Mouse (Mus musculus): ENCODE results near the gene Fpgs. TPM values are rescaled to one million over a fixed set of nuclear protein-coding genes. Genes with fewer than 3 reads are reported as not detected.

Gene Fpgs
- total RNA-seq, 1 experiment from 2014 or later, result 27.0 TPM

DNA sequence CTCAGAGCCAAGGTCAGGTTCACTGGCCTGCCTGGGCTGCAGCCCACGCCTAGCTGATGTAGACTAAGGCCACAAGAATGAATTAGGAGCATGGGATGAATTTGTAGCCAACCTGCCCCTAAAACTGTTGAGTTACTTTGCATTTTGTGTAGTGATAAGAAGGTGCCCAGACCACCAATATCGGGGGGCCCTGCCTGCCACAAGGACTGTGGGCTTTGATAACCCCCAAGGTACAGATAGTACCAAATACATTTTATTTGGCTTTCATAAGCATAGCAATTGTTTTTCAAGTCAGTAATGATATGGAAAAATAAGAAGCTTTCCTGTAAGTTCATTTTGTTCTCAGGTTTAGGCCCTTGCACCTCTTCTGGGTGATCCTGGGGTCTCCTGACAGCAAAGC is 45.1 kb downstream of the Fpgs start:
- no peak for ATAC-seq (replicated peaks in 1 of 2; ENCODE audit: insufficient read depth in 1 of 2, low FRiP score in 2 of 2, low TSS enrichment in 1 of 2, low read depth in 1 of 2, poor library complexity in 2 of 2, severe bottlenecking in 2 of 2)

DNA sequence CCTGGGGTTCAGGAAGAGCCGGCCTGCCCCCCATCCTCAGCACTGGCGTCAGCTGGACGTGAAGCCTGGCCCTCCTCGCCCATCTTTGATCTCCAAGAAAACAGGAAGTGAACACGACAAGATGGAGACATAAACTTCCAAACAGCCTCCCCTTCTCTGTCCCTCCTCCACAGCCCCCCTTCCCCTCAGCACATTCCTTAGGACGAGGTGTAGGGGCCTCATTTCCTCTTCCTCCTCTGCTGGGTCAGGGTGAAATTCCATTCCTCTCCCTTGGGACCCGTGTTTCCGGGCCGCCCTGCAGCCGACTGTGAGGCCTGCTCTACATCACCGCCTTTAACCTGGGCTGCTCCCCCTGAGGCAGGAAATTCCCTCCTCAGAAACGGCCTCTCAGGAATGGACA is 48.1 kb downstream of the Fpgs start:
- ATAC-seq (replicated peaks in 1 of 2; ENCODE audit: insufficient read depth in 1 of 2, low FRiP score in 2 of 2, low TSS enrichment in 1 of 2, low read depth in 1 of 2, poor library complexity in 2 of 2, severe bottlenecking in 2 of 2), result no peak

DNA sequence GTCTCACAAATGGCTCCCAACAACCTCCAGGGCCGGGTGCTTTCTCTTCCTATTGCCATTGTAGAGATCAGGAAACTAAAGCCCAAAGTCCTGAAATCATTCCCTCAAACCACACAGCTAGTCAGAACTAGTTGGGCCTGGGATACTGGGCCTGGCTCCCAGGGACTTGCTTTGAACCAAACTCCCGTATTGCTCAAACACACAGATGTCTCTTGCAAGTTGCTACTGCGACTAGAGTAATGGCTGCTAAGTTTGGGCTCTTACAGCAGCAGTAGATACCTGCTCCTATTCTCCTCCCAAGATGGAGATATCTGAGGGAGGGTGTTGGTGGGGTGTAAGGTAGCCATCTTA is 48.6 kb downstream of the Fpgs start:
- no peak for ATAC-seq (replicated peaks in 1 of 2; ENCODE audit: insufficient read depth in 1 of 2, low FRiP score in 2 of 2, low TSS enrichment in 1 of 2, low read depth in 1 of 2, poor library complexity in 2 of 2, severe bottlenecking in 2 of 2)

DNA sequence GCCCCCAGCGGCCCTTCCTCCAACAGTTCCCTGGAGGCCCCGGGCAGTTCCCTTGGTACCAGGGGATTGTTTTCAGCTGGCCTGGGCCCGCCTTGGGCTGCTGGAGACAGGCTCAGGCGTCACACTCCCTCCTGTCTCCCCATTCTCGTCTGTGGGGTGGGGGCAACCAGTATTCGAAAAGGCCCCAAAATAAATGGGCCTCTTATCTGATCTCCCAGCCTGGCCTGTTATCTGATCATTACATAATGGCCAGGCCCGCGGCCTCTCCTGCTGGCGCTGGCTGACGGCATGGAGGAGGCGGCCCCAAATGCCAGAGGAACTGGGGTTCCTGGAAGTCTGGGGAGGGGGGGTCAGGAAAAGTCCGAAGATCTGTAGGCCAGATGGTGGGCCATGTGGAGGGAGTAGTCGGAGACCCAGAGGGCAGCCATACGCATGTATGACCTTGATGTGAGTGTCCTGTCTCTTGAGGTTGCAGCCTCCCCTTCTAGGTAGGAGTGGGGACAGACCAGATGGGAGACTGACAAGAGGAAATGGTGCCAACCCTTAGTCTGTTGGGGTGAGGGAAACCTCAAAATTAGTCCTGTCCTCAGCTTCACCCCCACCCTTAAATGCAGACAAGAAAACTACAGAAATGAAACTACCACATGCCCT is 49.1 kb downstream of the Fpgs start:
- ATAC-seq (replicated peaks in 1 of 2; ENCODE audit: insufficient read depth in 1 of 2, low FRiP score in 2 of 2, low TSS enrichment in 1 of 2, low read depth in 1 of 2, poor library complexity in 2 of 2, severe bottlenecking in 2 of 2), result peak; percentile 39 to 43

DNA sequence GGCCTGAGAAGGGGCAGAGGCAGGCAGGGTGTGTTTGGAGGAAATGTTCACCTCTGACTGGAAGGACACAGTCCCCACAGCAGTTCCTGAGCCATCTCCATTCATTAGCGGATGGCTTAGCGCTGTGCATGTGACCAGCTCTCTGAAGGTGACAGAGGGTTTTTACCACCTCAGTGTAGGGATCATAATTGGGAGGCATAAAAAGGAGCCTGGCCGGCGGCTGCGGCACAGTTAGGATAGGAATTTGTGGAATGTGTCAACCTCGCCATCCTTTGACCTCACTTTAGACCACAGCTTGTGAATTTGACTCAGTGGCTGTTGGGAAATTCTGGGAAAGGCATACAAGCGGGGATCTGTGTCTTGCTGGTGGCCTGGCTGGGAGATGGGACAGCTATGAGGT is 50.2 kb downstream of the Fpgs start:
- ATAC-seq (replicated peaks in 1 of 2; ENCODE audit: insufficient read depth in 1 of 2, low FRiP score in 2 of 2, low TSS enrichment in 1 of 2, low read depth in 1 of 2, poor library complexity in 2 of 2, severe bottlenecking in 2 of 2), result peak; percentile 6 to 23; a peak in 2 of 4 replicates

DNA sequence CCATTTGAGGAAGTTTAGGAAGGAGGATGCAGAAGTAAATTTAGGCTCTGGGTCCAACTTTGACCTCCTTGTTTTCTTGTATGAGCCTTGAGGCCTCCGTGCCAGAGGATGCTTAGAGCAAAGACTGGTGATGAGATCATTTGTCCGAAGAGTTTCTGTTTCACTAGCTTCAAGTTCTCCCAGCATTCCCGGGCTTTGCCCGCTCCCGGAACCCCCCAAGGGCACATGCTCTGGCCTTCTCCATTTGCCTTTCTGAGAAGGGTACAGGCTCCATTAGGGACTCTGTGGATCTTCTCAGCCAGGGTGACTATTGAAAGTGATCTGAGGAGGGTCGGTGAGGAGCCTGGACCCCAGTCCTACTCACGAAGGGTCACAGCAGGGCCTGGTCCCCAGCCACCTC is 56.6 kb downstream of the Fpgs start:
- ATAC-seq (replicated peaks in 1 of 2; ENCODE audit: insufficient read depth in 1 of 2, low FRiP score in 2 of 2, low TSS enrichment in 1 of 2, low read depth in 1 of 2, poor library complexity in 2 of 2, severe bottlenecking in 2 of 2), result no peak

DNA sequence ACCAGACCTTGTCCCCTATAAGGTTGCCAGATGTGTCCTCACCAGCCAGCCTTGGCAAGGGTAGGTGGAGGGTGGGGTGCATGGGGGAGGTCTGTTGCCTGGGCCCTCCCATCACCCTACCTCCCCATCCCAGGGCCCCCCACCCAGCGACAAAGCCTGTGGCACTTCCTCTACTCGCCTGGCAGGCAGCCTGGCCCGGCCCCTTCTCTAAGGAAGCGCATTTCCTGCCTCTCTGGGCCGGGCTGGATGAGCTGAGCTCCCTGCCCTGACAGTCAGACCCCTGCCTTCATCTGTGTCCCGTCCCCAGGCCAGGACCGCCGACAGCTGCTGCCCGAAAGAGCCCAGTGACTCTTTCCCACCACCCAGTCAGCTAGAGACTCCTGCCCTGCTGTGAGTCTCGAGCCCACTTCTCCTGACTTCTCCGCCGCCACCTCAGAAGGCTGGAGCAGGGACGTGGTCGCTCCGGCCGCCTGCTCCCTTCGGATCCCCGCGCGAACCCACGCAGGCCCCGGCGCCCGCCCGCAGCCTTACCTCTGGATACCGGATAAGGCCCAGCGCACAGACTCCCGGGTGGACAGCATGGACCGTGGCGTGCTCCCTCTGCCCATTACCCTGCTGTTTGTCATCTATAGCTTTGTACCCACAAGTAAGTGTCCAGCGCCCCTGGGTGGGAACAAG is 57.4 kb downstream of the Fpgs start, which contains the start of gene Eng:
TSS of gene Eng (plus strand) at position 217 of the 678 bp plus-strand sequence.
- ATAC-seq (replicated peaks in 1 of 2; ENCODE audit: insufficient read depth in 1 of 2, low FRiP score in 2 of 2, low TSS enrichment in 1 of 2, low read depth in 1 of 2, poor library complexity in 2 of 2, severe bottlenecking in 2 of 2), result peak; percentile 51 to 84

DNA sequence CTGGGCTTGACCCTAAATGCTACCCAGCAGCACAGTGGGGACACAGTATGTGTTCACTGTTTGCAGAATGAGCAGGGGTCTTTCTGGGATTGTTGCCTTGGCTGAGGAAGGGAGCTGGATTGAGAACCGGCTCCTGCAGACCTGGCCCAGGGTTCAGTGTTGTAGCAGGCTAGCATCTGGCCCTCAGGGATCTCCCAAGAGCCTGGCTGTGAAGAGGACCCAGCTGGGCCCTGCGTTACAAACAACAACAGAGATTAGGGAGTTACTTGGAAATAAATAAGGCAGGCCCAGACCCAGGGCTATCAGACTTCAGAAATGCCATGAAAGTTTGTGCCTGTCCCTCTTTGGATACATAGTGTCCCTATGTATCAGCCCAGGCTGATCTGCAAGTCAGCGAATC is 58.3 kb downstream of the Fpgs start:
- no peak for ATAC-seq (replicated peaks in 1 of 2; ENCODE audit: insufficient read depth in 1 of 2, low FRiP score in 2 of 2, low TSS enrichment in 1 of 2, low read depth in 1 of 2, poor library complexity in 2 of 2, severe bottlenecking in 2 of 2)

DNA sequence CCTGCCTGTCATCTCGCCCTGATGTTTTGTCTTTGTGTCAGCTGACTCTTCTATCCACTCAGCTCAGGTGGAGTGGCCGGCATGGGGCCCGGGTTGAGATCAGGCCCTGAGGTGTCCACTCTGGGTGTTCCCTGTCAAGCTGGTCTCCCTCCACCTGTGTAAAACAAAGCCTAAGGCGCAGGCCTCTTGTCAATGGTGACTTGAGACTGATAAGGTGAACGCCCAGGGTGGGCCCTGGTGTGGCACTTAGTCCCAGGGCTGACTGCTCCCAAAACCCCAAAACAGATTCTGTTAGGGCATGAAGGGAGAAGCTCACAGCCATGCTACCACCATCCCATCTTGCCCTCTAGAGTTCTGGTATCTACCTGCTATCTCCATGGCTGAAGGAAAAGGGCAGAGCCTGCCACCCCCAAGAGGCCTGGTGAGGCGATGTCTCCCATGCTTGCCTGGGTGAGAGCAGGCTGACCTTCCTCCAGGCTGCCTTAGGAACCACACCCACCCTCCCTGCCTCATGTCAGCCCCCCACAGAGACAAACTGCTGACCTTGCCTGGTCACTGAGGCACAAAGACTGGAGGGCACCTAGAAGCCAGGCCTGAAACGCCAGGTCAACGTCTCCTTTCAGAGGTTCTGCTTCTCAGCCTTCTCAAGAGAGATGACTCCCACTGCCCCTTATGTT is 59.0 kb downstream of the Fpgs start:
- no peak for ATAC-seq (replicated peaks in 1 of 2; ENCODE audit: insufficient read depth in 1 of 2, low FRiP score in 2 of 2, low TSS enrichment in 1 of 2, low read depth in 1 of 2, poor library complexity in 2 of 2, severe bottlenecking in 2 of 2)

DNA sequence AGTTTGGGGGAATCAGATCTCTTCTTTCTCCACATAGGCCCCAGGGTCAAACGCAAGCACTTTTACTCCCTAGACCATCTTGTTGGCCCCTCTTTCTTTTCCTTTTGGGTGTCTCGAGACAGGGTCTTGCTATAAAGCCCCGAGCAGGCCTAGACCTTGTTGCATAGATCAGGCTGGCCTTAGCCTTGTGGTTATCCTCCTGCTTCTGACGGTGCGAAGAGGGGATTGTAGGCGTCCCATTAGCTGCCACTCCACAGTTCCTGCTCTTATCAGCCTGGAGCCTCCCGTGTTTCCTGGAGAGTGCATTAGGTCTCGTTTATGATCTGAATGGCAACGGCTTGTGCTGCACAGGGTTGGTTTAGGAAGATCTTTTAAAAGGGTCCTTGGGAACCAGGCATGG is 59.9 kb downstream of the Fpgs start:
- no peak for ATAC-seq (replicated peaks in 1 of 2; ENCODE audit: insufficient read depth in 1 of 2, low FRiP score in 2 of 2, low TSS enrichment in 1 of 2, low read depth in 1 of 2, poor library complexity in 2 of 2, severe bottlenecking in 2 of 2)

DNA sequence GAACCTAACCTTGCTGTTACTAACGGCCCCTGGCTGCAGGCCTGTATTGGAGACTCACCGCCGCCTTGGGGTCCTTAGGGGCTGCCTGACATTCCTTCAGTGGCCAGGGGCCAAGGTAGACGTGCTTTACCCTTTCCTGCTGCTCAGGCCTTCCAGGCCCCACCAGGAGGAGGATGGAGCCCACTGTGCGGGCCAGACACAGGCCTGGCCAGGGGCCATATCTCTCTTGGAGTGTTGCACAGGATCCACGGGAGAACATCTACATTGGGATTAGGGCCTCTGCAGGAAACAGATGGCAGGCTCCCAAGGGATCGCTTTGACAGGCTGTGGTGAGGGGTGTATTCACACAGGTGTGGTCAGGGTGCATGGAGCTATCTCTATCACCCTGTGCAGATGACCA is 61.1 kb downstream of the Fpgs start:
- ATAC-seq (replicated peaks in 1 of 2; ENCODE audit: insufficient read depth in 1 of 2, low FRiP score in 2 of 2, low TSS enrichment in 1 of 2, low read depth in 1 of 2, poor library complexity in 2 of 2, severe bottlenecking in 2 of 2), result no peak

DNA sequence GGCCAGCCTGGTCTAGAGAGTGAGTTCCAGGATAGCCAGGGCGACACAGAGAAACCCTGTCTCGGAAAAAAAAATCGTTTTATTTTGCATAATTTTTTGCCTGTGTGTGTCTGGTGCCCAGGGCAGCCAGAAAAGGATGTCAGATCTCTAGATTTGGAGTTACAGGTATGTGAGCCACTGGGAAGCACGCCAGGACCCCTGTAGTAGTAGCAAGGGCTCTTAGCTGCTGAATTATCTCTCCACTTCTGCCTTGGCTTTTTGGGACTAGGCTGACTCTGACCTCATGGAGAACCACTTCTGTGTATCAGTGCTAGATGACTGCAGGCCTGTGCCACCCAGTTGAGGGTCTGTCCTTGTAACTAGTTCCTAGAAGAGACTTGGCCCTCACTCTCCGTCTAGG is 62.1 kb downstream of the Fpgs start:
- no peak for ATAC-seq (replicated peaks in 1 of 2; ENCODE audit: insufficient read depth in 1 of 2, low FRiP score in 2 of 2, low TSS enrichment in 1 of 2, low read depth in 1 of 2, poor library complexity in 2 of 2, severe bottlenecking in 2 of 2)

DNA sequence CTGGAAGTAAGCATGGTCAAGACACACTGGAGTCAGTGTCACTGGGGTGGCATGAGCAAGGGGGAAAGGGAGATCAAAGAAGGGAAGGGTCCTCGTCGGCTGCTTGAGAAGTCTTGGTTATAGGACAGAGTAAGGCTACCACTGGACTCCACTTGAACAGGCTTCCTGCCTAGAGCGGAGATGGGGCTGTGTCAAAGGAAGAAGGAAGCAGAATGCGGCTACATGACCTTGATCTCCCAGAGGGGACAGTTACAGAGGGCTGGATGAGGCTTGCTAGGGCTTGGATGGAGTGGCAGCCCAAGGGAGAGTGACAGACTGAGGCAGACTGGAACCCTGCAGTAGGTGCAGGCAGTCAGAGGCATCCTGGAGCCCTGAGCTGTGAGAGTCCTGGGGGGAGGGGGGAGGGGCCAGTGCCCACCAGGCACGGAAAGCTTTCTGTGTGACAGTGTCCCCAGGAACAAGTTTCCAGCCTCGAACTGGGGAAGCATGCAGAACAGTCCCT is 63.3 kb downstream of the Fpgs start:
- no peak for ATAC-seq (replicated peaks in 1 of 2; ENCODE audit: insufficient read depth in 1 of 2, low FRiP score in 2 of 2, low TSS enrichment in 1 of 2, low read depth in 1 of 2, poor library complexity in 2 of 2, severe bottlenecking in 2 of 2)

DNA sequence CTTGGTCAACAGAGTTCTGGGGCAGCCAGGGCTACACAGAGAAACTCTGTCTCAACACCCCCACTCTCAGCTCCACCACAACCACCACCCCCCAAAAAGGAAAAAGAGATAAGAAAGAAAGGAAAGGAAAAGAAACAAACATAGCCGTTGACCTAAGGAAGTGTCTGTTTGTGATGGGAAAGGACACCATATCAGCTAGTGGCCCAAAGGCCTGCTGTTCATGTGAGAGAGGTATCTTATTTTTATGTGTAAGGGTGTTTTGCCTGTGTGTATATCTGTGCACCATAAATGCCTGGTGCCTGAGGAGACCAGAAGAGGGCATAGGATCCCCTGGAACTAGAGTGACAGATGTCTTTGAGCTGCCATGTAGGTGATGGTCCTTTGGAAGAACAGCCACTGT is 64.3 kb downstream of the Fpgs start:
- ATAC-seq (replicated peaks in 1 of 2; ENCODE audit: insufficient read depth in 1 of 2, low FRiP score in 2 of 2, low TSS enrichment in 1 of 2, low read depth in 1 of 2, poor library complexity in 2 of 2, severe bottlenecking in 2 of 2), result no peak

DNA sequence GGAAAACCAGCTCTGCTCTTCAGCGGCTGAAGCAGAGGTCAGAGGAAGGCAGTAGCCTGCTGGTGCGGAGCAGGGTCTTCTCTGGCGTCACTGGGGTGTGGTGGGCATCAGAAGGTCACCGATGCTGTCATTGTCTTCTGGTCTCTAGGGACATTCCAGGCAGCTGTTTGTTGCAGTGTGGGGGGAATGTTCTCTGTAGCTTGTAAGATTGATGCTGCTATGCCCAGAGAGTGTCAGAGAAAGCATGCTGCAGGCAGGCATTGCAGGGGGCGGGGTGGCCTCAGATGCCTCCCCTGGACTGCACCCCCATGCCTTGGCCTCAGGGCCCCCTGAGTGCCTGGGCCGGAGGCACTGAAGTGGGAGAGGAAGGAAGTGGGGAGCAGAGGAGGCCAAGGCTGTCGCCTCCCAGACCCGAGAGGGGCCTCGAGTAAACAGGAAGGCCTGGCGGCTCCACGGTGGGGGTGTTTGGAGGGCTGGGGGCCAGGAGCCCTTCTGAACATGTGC is 66.1 kb downstream of the Fpgs start:
- ATAC-seq (replicated peaks in 1 of 2; ENCODE audit: insufficient read depth in 1 of 2, low FRiP score in 2 of 2, low TSS enrichment in 1 of 2, low read depth in 1 of 2, poor library complexity in 2 of 2, severe bottlenecking in 2 of 2), result peak; percentile 94 to 98

DNA sequence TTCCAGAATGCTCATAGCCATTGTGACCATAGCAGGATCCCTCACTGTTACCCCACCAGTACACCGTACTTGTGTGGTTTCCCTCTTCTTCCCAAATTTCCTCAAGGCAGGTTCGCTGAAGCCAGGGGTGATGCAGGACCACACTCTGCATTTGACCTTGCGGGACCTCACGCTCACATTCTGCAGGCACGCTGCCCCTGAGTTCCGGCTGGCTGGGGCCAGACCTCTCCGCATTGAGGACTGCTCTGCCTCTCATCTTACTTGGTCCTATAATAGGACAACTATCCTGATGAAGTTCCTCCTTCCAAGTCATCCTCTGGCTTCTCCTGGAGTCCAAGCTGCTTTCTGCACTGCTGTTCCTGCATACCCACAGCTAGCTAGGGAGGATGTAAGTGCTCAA is 67.3 kb downstream of the Fpgs start:
- ATAC-seq (replicated peaks in 1 of 2; ENCODE audit: insufficient read depth in 1 of 2, low FRiP score in 2 of 2, low TSS enrichment in 1 of 2, low read depth in 1 of 2, poor library complexity in 2 of 2, severe bottlenecking in 2 of 2), result no peak

DNA sequence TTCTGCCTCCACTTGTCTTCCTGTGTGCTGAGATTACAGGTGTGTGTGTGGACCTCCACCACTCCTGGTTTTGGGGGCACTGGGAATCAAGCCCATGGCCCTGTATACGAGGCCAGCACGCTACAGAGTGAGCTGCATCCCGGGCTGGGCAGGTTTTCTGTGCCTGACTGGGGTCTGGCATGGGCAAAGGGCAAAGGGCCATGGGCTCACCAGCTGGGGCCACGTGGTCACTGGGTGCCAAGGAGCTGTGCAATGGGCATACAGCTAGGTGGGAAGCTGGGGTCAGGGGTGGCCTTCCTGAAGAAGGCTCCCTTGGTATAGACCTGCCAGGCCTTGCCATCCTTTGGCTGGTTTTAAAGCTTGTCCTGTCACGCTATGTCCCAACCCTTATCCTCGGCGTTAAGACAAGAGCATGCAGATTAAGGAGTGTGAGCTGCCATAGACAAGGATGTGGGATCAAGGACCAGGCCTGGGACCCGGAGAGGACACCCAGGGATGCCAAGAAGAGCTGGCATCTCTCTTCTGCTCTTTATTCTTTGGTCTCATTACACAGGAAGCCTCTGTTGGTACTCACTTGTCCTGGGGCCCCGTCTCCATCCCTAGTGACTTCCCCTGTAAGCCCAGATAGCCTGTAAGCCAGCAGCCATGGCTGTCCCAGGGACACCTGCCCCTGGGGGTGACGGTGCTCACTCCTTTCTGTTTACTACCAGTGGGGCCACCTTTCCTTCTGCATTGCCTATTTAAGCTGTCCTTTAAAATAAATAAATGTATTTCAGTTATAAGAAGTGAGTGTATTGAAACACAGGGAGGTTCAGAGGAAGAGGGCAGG is 69.5 kb downstream of the Fpgs start:
- ATAC-seq (replicated peaks in 1 of 2; ENCODE audit: insufficient read depth in 1 of 2, low FRiP score in 2 of 2, low TSS enrichment in 1 of 2, low read depth in 1 of 2, poor library complexity in 2 of 2, severe bottlenecking in 2 of 2), result no peak

DNA sequence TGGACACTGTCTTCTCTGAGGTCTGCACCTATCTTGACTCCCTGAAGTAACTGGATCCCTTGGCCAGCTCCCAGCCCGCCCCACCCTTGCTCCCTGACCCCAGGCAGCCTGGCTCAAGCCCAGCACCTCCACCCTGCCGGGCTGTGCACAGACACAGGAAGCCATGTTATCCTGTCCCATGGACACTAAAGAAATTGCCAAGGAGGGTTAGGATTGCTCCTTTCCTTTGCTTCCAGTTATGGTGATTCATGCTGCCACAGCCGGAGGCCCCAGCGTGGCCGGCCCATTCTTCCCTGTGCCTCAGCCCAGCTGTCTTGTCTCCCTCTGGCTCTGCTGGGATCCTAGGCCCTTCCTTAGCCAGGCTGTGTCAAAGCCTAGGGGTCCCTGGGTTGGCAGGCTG is 70.3 kb downstream of the Fpgs start:
- no peak for ATAC-seq (replicated peaks in 1 of 2; ENCODE audit: insufficient read depth in 1 of 2, low FRiP score in 2 of 2, low TSS enrichment in 1 of 2, low read depth in 1 of 2, poor library complexity in 2 of 2, severe bottlenecking in 2 of 2)
